Mouse (Mus musculus) stomach, postnatal 0 days (tissue): Measurements from ENCODE around the gene Senp6.

Experiments used
- CTCF ChIP-seq: IDR thresholded peaks from 2 replicates; pipeline ENCODE4 v1.5.1; 2016; ENCODE audit warnings: antibody characterized with exemption, low read depth, mild to moderate bottlenecking, moderate library complexity
- EP300 ChIP-seq: optimal IDR thresholded peaks from 2 replicates; pipeline ENCODE3; 2016; ENCODE audit warnings: antibody characterized with exemption

DNA sequence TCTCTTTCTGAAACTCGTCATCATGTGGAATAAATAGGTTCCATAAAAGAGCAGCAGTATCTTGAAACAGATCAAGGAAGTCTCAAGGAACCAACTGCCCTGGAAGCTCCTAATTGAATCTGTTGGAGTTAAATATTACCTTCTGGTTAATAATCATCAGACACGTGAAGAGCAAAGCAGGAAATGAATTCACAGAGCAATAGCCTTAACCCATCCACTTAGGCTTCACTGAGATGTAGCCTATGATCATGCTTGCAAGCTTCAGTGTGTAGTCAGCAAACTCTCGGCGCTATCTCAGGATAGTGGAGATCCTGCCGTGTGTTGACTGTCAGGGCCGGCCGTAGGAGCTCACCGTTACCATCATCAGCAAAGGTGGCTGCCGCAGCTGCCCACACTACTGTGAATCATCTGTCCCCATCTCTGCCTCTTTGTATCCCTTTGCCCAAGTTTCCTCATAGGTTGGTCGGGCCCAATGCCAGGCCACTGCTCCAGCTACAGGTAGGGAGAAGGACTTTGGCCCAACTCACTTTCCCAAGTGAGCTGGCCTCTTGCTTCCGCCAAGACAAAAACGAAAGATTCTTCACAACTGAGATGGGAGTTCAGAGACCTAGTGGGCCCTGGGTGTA is 91.2 kb downstream of the Senp6 start:
- TF ChIP-seq EP300 (no peak), CTCF (no peak)
